Mouse (Mus musculus): Measurements from ENCODE around the gene Igsf23.
A peak's percentile ranks its signal among the peaks of the same experiment; 100 is the strongest.

GRCm38 (mm10) chr7:19932877-19933809, 17.4 kb downstream of the Igsf23 start:
- TF ChIP-seq CTCF (IDR thresholded peaks at IDR 0.05; ENCODE audit: low read depth, low read length): no peak
- TF ChIP-seq EP300 (IDR thresholded peaks at IDR 0.05; ENCODE audit: insufficient read depth, low read depth, low read length): 0 out of 2 replicates have a peak, but pooled peaks have one; percentile 14
- TF ChIP-seq POLR2A (IDR thresholded peaks at IDR 0.05; ENCODE audit: insufficient read depth, low read length): no peak
